Mouse (Mus musculus): ENCODE results near the gene Ggnbp2.

GRCm38 (mm10) chr11:84879772-84880464 is 9.3 kb upstream of the Ggnbp2 start, which contains the start of the genes Myo19 and Pigw:
- TF ChIP-seq GATA1 (IDR thresholded peaks at IDR 0.05; ENCODE audit: low read length) (no peak), TAL1 (IDR thresholded peaks at IDR 0.05; ENCODE audit: low read length) (no peak)
